Mouse (Mus musculus): Measurements from ENCODE around the gene A830005F24Rik.

GRCm38 (mm10) chr13:48483606-48484005, 29.8 kb upstream of the A830005F24Rik start:
- TF ChIP-seq POLR2A (IDR thresholded peaks at IDR 0.05; ENCODE audit: borderline replicate concordance, extremely low read depth, insufficient read depth, insufficient read length, poor library complexity, severe bottlenecking): no peak
- no peak for TF ChIP-seq CTCF (IDR thresholded peaks at IDR 0.05; ENCODE audit: borderline replicate concordance, extremely low read depth, insufficient read depth, insufficient read length)

Measured in brain, embryonic 14.5 days (tissue).